Mouse (Mus musculus) mouse embryonic stem cell (cell line): ENCODE data around the gene Tsc2.

Experiments used
- in situ Hi-C, 2 experiments: fragments of 300-500 bp; cut with MboI; formaldehyde crosslinking; loops; 1 replicate in 1 of 2; 3 replicates in 1 of 2; pipeline ENCODE4 v1.14.3; 2019 to 2020; ENCODE audit warnings: low sequenced_read_pairs in 2 of 2, low pct_unique_long_range_greater_than_20kb in 1 of 2, mixed read lengths in 1 of 2; ENCODE audit not compliant: unreplicated experiment in 1 of 2

The Tsc2 gene

DNA sequence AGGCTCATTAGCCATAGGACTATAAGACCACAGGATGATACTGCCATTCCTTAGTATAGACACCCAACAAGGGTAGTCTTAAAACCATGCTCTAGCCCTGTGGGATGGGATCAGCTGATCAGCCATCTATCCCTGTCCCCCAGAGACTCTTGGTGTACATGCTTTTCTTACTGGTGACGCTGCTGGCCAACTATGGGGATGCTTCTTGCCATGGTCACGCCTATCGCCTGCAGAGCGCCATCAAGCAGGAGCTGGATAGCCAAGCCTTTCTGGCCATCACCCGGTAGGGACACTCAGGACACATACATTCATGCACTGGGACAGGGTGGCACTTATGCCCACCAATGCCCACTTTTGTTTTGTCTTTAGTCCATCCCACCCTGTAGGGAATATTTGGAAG is 40.7 kb downstream of the Tsc2 start:
- in situ Hi-C loops = loop anchor here in 1 of 2 experiments (5.0 kb wide), 1 partner anchor 36 kb away; no protein-coding TSS in a partner anchor

DNA sequence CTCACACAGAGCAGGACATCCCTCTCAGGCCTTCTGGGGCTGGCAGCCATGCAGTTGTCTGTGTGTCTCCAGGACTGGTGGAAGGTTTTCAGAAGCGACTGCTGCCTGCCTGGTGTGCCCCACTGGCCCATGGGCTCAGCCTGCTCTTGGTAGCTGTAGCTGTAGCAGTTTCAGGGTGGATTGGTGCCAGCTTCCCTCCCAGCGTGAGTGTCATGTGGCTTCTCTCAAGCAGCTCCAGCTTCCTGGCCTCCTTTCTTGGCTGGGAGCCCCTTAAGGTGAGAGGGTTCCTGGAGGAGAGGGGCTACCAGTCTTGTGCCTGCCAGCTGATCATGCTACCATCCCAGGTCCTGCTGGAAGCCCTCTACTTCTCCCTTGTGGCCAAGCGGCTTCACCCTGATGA is 41.5 kb downstream of the Tsc2 start:
- in situ Hi-C loops = loop anchor here in 1 of 2 experiments (5.0 kb wide), 1 partner anchor 36 kb away; no protein-coding TSS in a partner anchor

DNA sequence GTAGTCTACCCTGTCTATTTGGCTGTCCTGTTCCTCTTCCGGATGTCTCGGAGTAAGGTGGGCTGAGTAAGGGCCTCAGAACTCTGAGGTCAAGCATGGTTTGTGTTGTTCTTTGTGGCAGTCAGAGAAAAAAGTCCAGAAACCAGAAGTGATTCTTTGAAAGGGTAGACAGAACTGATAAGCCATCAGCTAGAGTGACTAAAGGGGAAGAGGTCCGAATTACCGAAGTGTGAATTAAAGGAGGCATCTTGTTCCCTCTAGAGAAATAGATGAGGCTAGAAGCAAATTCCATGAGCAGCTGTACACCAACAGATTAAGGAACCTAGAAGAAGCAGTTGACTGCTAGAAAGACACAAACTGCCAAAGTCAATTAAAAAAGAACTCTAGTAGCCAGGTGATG is 45.9 kb downstream of the Tsc2 start:
- in situ Hi-C loops = no loop called here

DNA sequence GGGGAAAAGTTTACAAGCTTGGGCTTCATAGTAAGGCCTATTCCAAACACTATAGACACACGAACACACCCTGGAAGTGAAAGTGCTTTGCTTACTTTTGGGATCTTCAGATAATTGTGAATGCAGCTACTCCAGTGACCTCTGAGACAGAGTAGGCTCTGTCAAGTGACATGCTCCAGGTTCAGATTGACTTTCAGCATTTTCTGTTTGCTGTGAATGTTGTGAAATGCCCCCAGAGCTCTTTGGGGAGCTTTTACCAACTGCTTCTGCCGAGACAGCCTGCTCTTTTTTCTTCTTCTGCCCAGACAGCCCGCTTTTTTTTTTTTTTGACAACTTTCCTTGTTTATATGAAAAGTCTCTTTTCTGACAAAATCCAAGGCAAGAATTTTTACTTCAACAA is 47.9 kb downstream of the Tsc2 start:
- in situ Hi-C loops = no loop called here

DNA sequence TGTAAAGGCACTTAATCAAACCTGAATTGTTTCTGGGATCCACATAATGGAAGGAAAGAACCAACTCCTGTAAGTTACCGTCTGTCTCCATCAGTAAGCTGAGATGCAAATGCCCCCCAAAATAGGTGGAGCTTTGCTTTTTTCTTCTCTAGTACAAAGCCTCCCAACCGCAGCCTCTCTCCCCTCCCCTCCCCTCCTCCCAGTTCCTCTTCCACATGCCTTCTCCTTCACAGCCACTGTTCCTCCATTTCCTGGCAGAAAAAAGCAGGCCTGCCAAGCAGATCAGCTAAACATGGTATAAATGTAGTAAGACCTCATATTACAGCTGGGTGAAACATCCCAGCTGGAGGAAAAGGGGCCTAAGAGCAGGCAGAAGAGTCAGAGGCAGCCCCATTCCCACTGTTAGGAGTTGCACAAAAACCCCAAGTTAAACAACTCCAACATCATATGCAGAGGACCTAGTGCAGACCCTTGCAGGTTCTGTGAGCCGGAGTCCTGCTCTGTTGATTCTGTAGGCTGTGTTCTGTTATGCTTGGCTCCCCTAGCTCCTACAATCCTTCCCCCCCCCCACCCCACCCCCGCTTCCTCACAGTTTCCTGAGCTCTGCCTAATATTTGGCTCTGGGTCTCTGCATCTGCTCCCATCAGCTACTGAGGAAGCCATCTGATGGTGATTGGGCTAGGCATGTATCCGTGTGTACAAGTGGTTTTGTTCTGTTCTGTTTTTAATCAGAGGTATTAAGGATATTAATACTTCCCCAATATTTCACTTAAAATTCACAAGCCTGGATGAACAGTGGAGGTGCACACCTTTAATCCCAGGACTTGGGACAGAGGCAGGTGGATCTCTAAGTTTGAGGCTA is 48.6 kb downstream of the Tsc2 start:
- in situ Hi-C loops = no loop called here

DNA sequence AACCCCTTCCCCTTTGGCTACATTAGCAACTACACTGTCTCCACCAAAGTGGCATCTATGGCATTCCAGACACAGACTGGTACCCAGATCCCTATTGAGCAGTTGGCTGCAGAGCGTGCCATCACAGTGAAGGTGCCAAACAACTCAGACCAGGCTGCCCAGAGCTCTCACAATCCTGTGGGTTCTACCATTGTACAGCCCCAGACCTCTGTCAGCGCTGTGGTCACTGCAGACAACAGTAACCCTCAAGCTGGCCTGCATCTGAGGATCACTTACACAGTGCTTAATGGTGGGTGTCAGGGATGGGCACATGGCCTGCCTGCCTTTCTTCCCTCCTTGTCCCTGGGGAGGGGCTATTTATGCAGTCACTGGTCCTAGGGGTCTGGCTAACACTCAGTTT is 52.1 kb downstream of the Tsc2 start:
- in situ Hi-C loops = no loop called here

DNA sequence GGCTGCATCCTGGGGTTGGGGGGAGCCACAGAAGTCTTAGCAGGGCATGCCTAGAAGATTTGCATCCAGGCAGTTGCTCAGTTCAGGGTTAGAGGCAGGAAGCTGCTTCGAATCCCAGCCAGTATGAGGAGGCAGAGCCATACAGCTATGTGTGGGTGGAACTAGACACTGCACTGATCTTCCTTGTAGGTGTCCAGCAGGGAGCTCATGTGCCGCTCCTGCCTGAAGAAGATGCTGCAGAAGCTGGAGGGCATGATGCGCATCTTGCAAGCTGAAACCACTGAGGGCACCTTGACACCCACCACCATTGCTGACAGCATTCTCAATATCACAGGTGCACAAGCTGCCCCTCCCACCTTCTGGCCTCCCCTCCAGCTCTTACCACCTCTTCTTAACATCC is 52.9 kb downstream of the Tsc2 start:
- in situ Hi-C loops = no loop called here

DNA sequence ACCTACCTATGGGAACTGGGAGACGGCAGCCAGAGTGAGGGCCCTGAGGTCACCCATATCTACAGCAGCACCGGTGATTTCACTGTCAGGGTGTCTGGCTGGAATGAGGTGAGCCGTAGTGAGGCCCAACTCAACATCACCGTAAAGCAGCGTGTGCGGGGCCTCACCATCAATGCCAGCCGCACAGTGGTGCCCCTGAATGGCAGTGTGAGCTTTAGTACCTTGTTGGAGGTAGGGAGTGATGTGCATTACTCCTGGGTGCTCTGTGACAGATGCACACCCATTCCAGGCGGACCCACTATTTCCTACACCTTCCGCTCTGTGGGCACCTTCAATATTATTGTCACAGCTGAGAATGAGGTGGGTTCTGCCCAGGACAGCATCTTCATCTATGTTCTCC is 58.6 kb downstream of the Tsc2 start:
- in situ Hi-C loops = no loop called here

DNA sequence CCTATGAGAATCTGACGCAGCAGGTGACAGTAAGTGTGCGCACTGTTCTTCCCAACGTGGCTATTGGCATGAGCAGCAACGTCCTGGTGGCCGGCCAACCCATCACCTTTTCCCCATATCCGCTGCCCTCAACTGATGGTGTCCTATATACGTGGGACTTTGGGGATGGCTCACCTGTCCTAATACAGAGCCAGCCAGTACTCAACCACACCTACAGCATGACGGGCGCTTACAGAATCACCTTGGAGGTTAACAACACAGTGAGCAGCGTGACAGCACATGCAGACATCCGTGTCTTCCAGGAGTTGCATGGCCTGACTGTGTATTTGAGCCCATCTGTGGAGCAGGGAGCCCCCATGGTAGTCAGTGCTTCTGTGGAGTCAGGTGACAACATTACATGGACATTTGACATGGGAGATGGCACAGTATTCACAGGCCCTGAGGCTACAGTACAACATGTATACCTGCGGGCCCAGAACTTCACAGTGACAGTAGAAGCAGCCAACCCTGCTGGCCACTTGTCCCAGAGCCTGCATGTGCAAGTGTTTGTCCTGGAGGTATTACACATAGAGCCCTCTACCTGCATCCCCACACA is 59.7 kb downstream of the Tsc2 start:
- in situ Hi-C loops = no loop called here

DNA sequence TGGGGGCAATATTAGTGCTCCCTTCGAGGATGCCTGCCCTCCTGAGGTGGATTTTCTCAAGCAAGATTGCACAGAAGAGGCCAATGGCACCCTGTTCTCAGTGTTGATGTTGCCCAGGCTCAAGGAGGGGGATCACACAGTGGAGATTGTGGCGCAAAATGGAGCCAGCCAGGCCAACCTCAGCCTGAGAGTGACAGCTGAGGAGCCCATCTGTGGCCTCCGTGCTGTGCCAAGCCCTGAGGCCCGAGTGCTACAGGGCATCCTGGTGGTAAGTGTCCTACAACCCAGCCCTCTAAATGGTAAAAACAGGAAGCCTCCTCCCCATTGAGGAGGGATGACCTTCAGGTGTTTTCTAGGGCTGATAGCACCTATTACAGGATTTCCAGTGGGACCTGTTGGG is 62.6 kb downstream of the Tsc2 start:
- in situ Hi-C loops = no loop called here

DNA sequence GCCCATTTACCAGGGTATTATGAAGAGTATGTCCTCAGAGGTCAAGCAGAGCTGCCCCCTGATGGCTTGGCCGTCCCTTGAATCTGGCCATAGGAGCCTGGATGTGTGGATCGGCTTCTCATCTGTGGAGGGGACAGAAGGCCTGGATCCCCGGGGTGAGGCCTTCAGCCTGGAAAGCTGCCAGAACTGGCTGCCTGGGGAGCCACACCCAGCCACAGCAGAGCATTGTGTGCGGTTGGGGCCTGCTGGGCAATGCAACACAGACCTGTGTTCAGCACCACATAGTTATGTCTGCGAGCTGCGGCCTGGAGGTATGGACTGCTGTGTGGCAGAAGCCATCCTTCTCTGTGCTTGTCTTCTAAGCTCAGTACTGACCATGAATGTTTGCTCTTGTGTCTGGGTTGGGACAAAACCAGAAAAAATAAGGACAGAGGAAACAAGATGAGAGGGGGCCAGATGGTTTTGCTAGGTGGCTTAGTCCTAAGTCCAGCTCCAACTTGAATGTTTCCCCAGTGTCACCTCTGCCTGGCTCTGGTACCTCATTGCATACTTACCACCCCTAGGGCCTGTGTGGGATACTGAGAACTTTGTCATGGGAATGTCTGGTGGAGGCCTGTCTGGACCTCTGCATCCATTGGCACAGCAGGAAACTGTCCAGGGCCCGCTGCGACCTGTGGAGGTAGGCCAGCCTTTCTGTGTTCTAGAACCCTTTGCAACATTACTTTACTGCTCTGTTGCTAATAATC is 65.2 kb downstream of the Tsc2 start:
- in situ Hi-C loops = no loop called here

DNA sequence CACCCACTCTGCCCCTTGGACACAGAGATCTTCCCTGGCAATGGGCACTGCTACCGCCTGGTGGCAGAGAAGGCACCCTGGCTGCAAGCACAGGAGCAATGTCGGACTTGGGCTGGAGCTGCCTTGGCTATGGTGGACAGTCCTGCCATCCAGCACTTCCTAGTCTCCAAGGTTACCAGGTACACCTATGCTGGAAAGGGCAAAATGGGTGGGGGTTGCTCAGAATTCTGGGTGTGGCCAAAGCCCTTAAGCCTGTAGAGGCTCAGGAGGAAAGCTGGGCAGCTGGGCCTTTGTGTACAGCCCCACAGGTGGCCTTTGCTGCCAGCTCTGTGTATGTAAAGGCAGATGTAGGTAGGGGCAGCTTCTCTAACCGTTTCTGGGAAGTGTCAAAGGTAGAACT is 66.6 kb downstream of the Tsc2 start:
- in situ Hi-C loops = no loop called here

DNA sequence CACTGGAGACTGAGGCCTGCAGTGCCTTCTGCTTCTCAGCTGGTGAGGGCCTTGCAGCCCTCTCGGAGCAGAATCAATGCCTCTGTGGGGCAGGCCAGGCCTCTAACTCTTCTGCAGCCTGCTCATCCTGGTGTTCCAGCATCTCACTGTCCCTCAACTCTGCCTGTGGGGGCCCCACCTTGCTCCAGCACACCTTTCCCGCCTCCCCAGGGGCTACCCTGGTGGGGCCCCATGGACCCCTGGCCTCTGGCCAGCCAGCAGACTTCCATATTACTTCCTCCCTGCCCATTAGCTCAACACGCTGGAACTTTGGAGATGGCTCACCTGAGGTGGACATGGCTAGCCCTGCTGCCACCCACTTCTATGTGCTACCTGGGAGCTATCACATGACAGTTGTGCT is 67.3 kb downstream of the Tsc2 start:
- in situ Hi-C loops = no loop called here

DNA sequence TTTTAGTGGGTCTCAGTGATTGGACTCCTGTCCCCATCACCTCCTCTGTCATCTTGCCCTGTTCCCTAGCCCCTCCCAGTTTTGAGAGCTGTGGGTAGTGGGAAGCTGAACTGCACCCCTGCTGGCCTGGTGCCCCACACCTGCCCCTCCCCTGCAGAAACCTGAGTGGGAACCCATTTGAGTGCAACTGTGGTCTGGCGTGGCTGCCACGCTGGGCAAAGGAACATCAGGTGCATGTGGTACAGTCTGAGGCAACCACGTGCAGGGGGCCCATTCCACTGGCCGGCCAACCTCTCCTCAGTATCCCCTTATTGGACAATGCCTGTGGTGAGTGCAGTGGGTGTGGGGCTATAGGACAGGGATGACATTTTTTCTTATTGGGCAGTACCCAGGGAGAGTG is 68.0 kb downstream of the Tsc2 start:
- in situ Hi-C loops = no loop called here

DNA sequence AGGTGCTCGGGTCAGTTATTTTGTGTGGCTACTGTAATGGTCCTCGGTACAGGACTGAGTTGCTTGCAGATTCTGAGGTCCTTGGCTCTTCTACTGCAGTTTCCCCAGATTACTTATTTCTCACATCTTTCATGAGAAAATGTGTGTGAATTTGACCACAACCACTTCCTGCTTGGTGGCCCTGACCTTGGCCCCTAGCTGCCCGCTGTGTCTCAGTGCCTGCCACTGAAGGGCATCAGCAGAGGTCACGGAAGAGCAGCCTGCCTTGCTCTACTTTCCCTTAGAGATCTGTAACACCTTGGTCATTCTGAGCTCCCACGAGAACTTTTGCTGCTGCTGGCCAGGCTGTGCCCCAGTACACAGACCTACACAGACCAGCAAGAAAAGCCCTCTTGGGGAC is 68.8 kb downstream of the Tsc2 start:
- in situ Hi-C loops = no loop called here

DNA sequence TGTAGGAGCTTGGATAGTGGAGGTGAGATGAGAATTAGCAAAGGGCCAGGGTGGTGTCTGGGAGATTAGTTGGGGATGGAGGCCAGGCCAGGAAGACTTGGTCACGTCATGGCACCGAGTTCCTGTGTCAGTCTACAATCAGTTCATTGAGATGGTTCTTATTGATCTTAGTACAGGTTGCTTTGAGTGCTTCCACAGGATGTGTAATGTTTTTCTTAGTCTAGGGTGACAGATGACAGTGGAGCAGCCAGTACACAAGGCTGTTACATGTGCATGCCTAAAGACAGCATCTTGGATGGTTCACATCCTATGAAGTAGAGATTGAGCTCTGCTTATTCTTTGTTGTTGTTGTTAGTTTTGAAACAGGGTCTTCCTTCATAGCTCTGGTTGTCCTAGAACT is 70.8 kb downstream of the Tsc2 start:
- in situ Hi-C loops = no loop called here

DNA sequence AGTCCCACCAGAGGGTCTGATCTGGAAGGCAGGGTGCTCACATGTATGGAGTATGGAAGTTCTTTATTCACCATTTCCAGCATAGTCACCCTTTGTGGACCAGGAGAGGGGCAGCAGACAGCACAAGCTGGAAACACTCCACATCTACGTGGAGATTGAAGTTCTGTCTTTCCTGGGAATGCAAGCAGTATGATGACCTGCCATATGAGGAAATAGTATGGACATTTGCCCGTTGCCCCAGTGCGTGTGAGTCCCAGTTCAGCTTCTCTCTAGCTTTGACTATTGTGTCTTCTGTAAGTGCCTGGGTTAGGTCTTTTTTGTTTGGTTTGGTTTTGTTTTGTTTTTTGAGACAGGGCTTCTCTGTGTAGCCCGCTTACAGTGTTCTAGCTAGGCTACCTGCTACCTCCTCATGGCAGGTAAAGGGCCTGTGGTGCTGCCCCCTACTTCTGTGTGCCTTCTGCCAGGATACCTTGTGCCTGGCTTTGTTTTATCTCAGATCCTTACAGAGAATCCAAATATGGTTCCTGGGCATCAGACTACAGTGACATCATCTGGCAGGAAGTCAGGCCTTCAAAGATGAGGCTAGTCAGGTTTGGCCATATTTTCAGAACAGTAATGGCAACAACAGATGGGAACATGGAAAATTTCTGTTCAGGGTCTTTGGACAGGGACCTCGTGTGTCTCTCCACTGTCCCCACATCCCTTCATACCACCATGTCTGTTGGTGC is 72.0 kb downstream of the Tsc2 start:
- in situ Hi-C loops = no loop called here

DNA sequence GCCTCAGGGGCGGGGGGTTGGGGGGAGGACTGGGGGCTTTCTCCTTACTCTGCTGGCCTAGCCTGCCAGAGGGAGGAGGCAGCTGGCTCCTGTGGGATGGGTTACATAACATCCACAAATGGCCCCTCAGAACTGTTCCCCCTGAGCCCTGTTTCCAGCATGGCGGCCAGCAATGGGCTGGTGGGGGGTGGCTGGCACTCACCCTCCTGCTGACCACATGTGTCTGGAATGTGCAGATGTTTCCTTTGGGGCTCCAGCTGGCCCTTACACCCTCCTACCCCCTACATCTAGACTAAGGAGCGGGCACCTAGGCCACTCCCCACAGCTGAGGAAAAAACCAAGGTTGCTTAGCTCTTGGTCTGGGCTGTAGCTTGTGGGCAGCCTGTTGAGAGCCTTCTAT is 73.3 kb downstream of the Tsc2 start:
- in situ Hi-C loops = no loop called here

DNA sequence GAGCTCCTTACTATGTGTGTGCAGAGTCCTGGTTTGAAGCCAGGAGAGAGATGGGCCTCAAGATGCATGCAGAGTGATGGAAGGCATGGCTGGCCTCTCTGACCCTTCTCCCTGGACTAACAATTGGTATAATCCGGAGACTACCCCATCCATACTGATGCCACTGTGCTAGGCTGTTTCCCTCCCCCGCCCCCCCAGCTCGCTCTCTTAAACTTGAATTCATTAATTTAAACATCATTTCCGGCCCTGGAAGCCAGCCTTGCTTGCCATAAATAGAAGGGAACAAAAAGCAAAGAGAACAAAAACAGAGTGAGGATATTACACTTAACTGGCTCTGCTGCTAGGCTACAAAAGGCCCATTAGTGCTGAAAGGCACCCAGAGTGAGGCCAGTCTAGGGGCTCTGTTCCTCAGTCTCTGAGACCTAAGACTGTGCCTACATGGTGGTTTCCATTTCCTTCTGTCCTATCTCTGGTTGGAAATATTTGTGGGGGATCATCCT is 73.8 kb downstream of the Tsc2 start:
- in situ Hi-C loops = no loop called here
